8 mouse cellular contexts compared by ENCODE assay signal in genomic region chr11:67456029-67456428, GRCm38 (mm10). TPM values are rescaled to one million over a fixed set of nuclear protein-coding genes. Genes with fewer than 3 reads are reported as not detected.
DNase-seq lines count a peak whose midpoint lies in the region; ATAC-seq and TF ChIP-seq lines count a peak whose summit lies in the region.

No protein-coding gene starts in this region.

- DNase-seq in kidney, adult 18-20 months, result peak; percentile 12
- no peak for DNase-seq in kidney, adult 9 months
- DNase-seq in MN1 (ENCODE audit: low spot score), result no peak
- no peak for DNase-seq in urinary bladder, postnatal 25 days (ENCODE audit: low spot score)

- H3K9ac ChIP-seq in hindbrain, embryonic 13.5 days, result peak overlapping the region; percentile 82
- peak overlapping the region; percentile 74 for H3K9ac ChIP-seq in lung, embryonic 16.5 days (ENCODE audit: low read length)

- peaks cover 42% of the 10 kb centered on the region for H3K27me3 ChIP-seq in hindbrain, embryonic 13.5 days
- H3K27me3 ChIP-seq in lung, embryonic 16.5 days (ENCODE audit: control insufficient read depth, insufficient read depth, low read depth, low read length), result peaks cover 7% of the 10 kb centered on the region; the same call in 1 of the 2 replicates

- H3K27ac ChIP-seq in cortical plate, adult 2 months (ENCODE audit: insufficient read depth, low read length), result peak overlapping the region; percentile 80
- no peak overlapping the region for H3K27ac ChIP-seq in hindbrain, embryonic 13.5 days
- H3K27ac ChIP-seq in lung, embryonic 16.5 days (ENCODE audit: low read length), result no peak overlapping the region

- 0 out of 2 replicates have a peak, but pooled peaks have one; percentile 4 for ATAC-seq in hindbrain, embryonic 13.5 days (ENCODE audit: low FRiP score)
- ATAC-seq in lung, embryonic 16.5 days (ENCODE audit: low read depth), result 0 out of 2 replicates have a peak, but pooled peaks have one; percentile 8
- ATAC-seq in inflammation-experienced regulatory T-cells, adult 6 months, result no peak

- 16% methylated on average over 7 of the region's 7 CpGs for WGBS in hindbrain, embryonic 13.5 days
- WGBS in lung, embryonic 16.5 days, result 11% methylated on average over 7 of the region's 7 CpGs

- TF ChIP-seq POLR2A in cortical plate, adult 2 months (IDR thresholded peaks at IDR 0.05; ENCODE audit: extremely low read depth, insufficient read depth, low read length), result no peak

- H3K4me3 ChIP-seq in cortical plate, adult 2 months (ENCODE audit: insufficient read depth, low read length), result peak overlapping the region; percentile 46
- peak overlapping the region; percentile 74 for H3K4me3 ChIP-seq in hindbrain, embryonic 13.5 days
- H3K4me3 ChIP-seq in lung, embryonic 16.5 days (ENCODE audit: low read length), result peak overlapping the region; percentile 60

- H3K36me3 ChIP-seq in hindbrain, embryonic 13.5 days, result no peaks in the 10 kb centered on the region
- no peaks in the 10 kb centered on the region for H3K36me3 ChIP-seq in lung, embryonic 16.5 days (ENCODE audit: control insufficient read depth, insufficient read depth, low read length)

- peak overlapping the region; percentile 99 for H3K4me2 ChIP-seq in hindbrain, embryonic 13.5 days
- H3K4me2 ChIP-seq in lung, embryonic 16.5 days (ENCODE audit: low read depth, low read length), result peak overlapping the region; percentile 85

- H3K9me3 ChIP-seq in hindbrain, embryonic 13.5 days, result no peaks in the 10 kb centered on the region
- H3K9me3 ChIP-seq in lung, embryonic 16.5 days (ENCODE audit: control insufficient read depth, low read length), result no peaks in the 10 kb centered on the region

- TF ChIP-seq CTCF in cortical plate, adult 2 months (IDR thresholded peaks at IDR 0.05; ENCODE audit: extremely low read depth, insufficient read depth, low read length), result no peak

- 0 out of 2 replicates have a peak, but pooled peaks cover 1% of the 10 kb centered on the region for H3K4me1 ChIP-seq in cortical plate, adult 2 months (ENCODE audit: control insufficient read depth, insufficient read depth, low read length)
- H3K4me1 ChIP-seq in hindbrain, embryonic 13.5 days (replicated peaks), result peaks cover 16% of the 10 kb centered on the region
- peaks cover 20% of the 10 kb centered on the region for H3K4me1 ChIP-seq in lung, embryonic 16.5 days (replicated peaks; ENCODE audit: control insufficient read depth, insufficient read depth, low read length)

RNA-seq across cellular contexts. Expression of gene Gas7, which starts 0.8 kb away (rescaled TPM):
- 235 and 239 TPM in 2 replicates for polyA plus RNA-seq in cortical plate, adult 2 months (2012; rRNA removed)
- polyA plus RNA-seq in hindbrain, embryonic 13.5 days (2015; fragmentation: Nextera tagmentation; extraction: Ambion mirVana), result 11.0 and 11.3 TPM in 2 replicates
- 11.7 and 13.5 TPM in 2 replicates for polyA plus RNA-seq in lung, embryonic 16.5 days (2015; fragmentation: Nextera tagmentation; extraction: Ambion mirVana)
- 10 to 100 TPM in 1 of 3 experiments, under 1 TPM in 1, not detected in 1; 0.09 to 12.6 TPM for polyA plus RNA-seq in inflammation-experienced regulatory T-cells, adult 6 months (2017; shearing (Covaris generic))

Comparison
In these comparisons a context has a peak if more than half of its experiments do, and no peak if none do; other contexts are left out.
1. RNA of gene Gas7, which starts 0.8 kb away (polyA plus RNA-seq): 235 to 239 TPM in cortical plate, adult 2 months; 11.7 to 13.5 TPM in lung, embryonic 16.5 days, 11.0 to 11.3 TPM in hindbrain, embryonic 13.5 days and 0.09 to 12.6 TPM in inflammation-experienced regulatory T-cells, adult 6 months; every median in the first group is over 10 times any median in the second.
2. Peak in every context shown above with its lines, with median percentiles within 50 percentile points of each other: H3K4me3 ChIP-seq.